Mouse (Mus musculus): Measurements from ENCODE around the gene Gpr3.

DNA sequence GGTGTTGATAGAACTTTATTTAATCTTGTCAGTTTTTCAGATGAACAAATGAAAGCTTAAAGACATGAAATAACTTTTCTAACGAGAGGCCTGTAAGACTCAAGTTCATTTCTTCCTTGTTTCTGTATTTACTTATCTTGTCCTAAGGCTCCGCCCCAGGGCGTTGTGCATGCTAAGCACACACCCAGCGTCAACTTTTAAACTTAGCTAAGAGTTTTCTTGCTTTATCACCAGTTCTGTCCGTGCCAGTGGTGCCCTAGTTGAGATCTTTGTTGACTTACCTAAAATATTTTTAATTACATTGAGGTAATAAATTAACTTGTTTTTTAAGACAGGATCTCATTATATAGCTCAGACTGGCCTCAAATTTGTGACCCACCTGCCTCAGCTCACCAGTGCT lies 34.0 kb downstream of the Gpr3 start:
- TF ChIP-seq CTCF (IDR thresholded peaks at IDR 0.05; ENCODE audit: low read depth, low read length) (no peak), POLR2A (IDR thresholded peaks at IDR 0.05; ENCODE audit: insufficient read depth, low read length) (no peak)

Data from ES-Bruce4 (cell line).